ENCODE assay signal across 8 mouse cellular contexts in the genomic region with DNA sequence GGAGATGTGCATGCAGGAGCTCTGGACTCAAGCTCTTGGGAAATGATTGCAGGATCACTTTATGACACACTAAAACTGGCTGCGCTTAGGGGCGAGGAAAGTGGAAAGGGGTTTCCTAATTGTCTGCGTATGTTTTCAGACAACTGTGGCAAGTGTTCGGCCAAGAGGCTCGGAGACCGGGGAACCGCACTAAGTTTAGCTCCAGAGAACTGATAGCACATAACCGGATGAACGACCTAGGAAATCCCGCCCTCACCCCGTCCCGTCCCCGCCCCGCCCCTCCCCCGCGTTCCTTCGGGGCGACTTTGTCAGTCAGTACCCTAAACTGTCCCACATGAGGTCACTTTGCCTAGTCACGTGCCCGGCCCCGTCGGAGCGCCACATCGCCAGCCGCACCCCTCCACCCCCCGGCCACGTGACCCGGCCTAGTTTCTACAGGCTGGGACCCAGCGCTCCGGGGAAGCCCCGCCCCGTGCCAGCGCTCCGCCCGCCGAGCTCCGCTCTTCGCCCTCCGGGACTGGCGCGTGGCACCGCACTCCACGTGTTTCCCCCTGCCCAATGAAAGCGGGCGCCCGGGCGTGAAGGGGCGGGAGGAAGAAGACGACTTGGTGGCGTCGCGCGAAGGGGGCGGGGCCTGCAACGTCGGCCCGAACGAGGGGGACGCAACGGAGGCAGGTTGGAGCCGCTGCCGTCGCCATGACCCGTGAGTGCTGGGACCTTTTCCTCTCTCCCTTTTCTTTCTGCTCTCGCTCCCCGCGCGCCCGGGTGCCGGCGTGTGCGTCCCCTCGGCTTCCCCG. TPM values are rescaled to one million over a fixed set of nuclear protein-coding genes. Genes with fewer than 3 reads are reported as not detected.
DNase-seq lines count a peak whose midpoint lies in the region; ATAC-seq and TF ChIP-seq lines count a peak whose summit lies in the region.

A gene (plus strand): TSS at position 457 of the 797 bp plus-strand sequence.

- peaks cover 0 to 30% of the 10 kb centered on the region in 2 experiments; a peak in 2 of 4 replicates for H3K36me3 ChIP-seq in MEL (ENCODE audit: control insufficient read depth in 1 of 2, insufficient read depth in 2 of 2, low read length in 2 of 2)
- peaks cover 20% of the 10 kb centered on the region for H3K36me3 ChIP-seq in forebrain, postnatal 0 days (ENCODE audit: insufficient read depth)
- H3K36me3 ChIP-seq in lung, embryonic 15.5 days: peaks cover 19% of the 10 kb centered on the region

- TF ChIP-seq EP300 in MEL (IDR thresholded peaks at IDR 0.05; ENCODE audit: low read depth in 1 of 2, low read length in 2 of 2): 0 out of 4 replicates have a peak, but pooled peaks of 1 of the 2 experiments have one; percentile 21

- DNase-seq in MEL (ENCODE audit: low read depth, low spot score): peak; percentile 99
- peak; percentile 98 to 99 for DNase-seq in cerebellum, adult 2 months
- peak; percentile 99 for DNase-seq in forebrain, postnatal 0 days
- DNase-seq in heart, postnatal 4 days: peak; percentile 100
- peak; percentile 98 to 99 for DNase-seq in layer of hippocampus, adult 8-10 months (ENCODE audit: low spot score in 2 of 2)
- peak; percentile 100 for DNase-seq in ovary, adult 18-20 months (ENCODE audit: low spot score)
- peak; percentile 99 for DNase-seq in thymus, postnatal 0 days (ENCODE audit: low spot score)

- H3K4me3 ChIP-seq in MEL (ENCODE audit: control insufficient read depth in 1 of 2, insufficient read depth in 1 of 2, low read depth in 2 of 2, low read length in 2 of 2): peak within 1 kb of the TSS; percentile 82 to 89
- peak within 1 kb of the TSS; percentile 92 for H3K4me3 ChIP-seq in cerebellum, adult 2 months (replicated peaks; ENCODE audit: insufficient read depth, low read depth, low read length)
- H3K4me3 ChIP-seq in forebrain, postnatal 0 days (ENCODE audit: low read depth, low read length): peak within 1 kb of the TSS; percentile 91
- peak within 1 kb of the TSS; percentile 96 for H3K4me3 ChIP-seq in lung, embryonic 15.5 days

- TF ChIP-seq RAD21 in MEL (IDR thresholded peaks at IDR 0.05; ENCODE audit: low read depth, low read length): no peak

- H3K79me2 ChIP-seq in MEL (ENCODE audit: control insufficient read depth, insufficient read depth, low read length, poor library complexity): peaks cover 19% of the 10 kb centered on the region

- TF ChIP-seq POLR2A in MEL (IDR thresholded peaks at IDR 0.05; ENCODE audit: control insufficient read depth in 1 of 2, insufficient read depth in 1 of 2, low read depth in 1 of 2, low read length in 2 of 2, poor library complexity in 1 of 2): peak; percentile 90 to 91
- TF ChIP-seq POLR2A in cerebellum, adult 2 months (IDR thresholded peaks at IDR 0.05; ENCODE audit: borderline replicate concordance, insufficient read depth, low read length): peak; percentile 97

- H3K4me2 ChIP-seq in forebrain, postnatal 0 days (ENCODE audit: low read depth): peak within 1 kb of the TSS; percentile 81
- peak within 1 kb of the TSS; percentile 84 for H3K4me2 ChIP-seq in lung, embryonic 15.5 days

- WGBS in cerebellum, adult 2 months: 1% methylated on average over 74 of the region's 74 CpGs
- WGBS in forebrain, postnatal 0 days: 2% methylated on average over 67 of the region's 74 CpGs
- under 1% methylated on average over 55 of the region's 74 CpGs for WGBS in lung, embryonic 15.5 days

- peak within 1 kb of the TSS; percentile 90 for H3K27ac ChIP-seq in MEL (ENCODE audit: control insufficient read depth, low read depth, low read length)
- peak within 1 kb of the TSS; percentile 89 for H3K27ac ChIP-seq in cerebellum, adult 2 months (ENCODE audit: insufficient read depth, low read length)
- H3K27ac ChIP-seq in forebrain, postnatal 0 days (ENCODE audit: low read depth, low read length): peak within 1 kb of the TSS; percentile 97
- H3K27ac ChIP-seq in lung, embryonic 15.5 days: peak within 1 kb of the TSS; percentile 96

- H3K4me1 ChIP-seq in MEL (ENCODE audit: control insufficient read depth in 1 of 2, insufficient read depth in 2 of 2, low read length in 2 of 2): peaks cover 18 to 39% of the 10 kb centered on the region in 2 experiments
- no peaks in the 10 kb centered on the region for H3K4me1 ChIP-seq in cerebellum, adult 2 months (ENCODE audit: control insufficient read depth, insufficient read depth, low read length)
- H3K4me1 ChIP-seq in forebrain, postnatal 0 days (ENCODE audit: insufficient read depth): peaks cover 5% of the 10 kb centered on the region; the same call in 1 of the 2 replicates
- peaks cover 24% of the 10 kb centered on the region for H3K4me1 ChIP-seq in lung, embryonic 15.5 days

- H3K9me3 ChIP-seq in MEL (replicated peaks; ENCODE audit: insufficient read depth, low read length): no peaks in the 10 kb centered on the region
- H3K9me3 ChIP-seq in forebrain, postnatal 0 days (ENCODE audit: low read length): no peaks in the 10 kb centered on the region
- no peaks in the 10 kb centered on the region for H3K9me3 ChIP-seq in lung, embryonic 15.5 days

- peak; percentile 99 for ATAC-seq in forebrain, postnatal 0 days
- peak; percentile 98 for ATAC-seq in lung, embryonic 15.5 days (ENCODE audit: borderline replicate concordance, extremely low read depth, low FRiP score, low TSS enrichment)

- peak within 1 kb of the TSS; percentile 84 for H3K9ac ChIP-seq in MEL (ENCODE audit: control insufficient read depth, low read depth, low read length, poor library complexity, severe bottlenecking)
- H3K9ac ChIP-seq in forebrain, postnatal 0 days: peak within 1 kb of the TSS; percentile 85
- peak within 1 kb of the TSS; percentile 96 for H3K9ac ChIP-seq in lung, embryonic 15.5 days

- H3K27me3 ChIP-seq in MEL (ENCODE audit: control insufficient read depth in 1 of 2, insufficient read depth in 2 of 2, low read length in 2 of 2): no peaks in the 10 kb centered on the region
- no peaks in the 10 kb centered on the region for H3K27me3 ChIP-seq in cerebellum, adult 2 months (ENCODE audit: control insufficient read depth, insufficient read depth, low read length)
- H3K27me3 ChIP-seq in forebrain, postnatal 0 days (ENCODE audit: insufficient read depth, low read length): no peaks in the 10 kb centered on the region
- H3K27me3 ChIP-seq in lung, embryonic 15.5 days: no peaks in the 10 kb centered on the region

- no peak for TF ChIP-seq CTCF in MEL (IDR thresholded peaks at IDR 0.05 in 2 of 3, conservative IDR thresholded peaks at IDR 0.05 in 1 of 3; ENCODE audit: control insufficient read depth in 1 of 3, insufficient read depth in 1 of 3, low read depth in 2 of 3, low read length in 3 of 3, poor library complexity in 1 of 3, severe bottlenecking in 1 of 3)
- no peak for TF ChIP-seq CTCF in cerebellum, adult 2 months (IDR thresholded peaks at IDR 0.05; ENCODE audit: borderline replicate concordance, insufficient read depth, low read depth, low read length)
- TF ChIP-seq CTCF in forebrain, postnatal 0 days (IDR thresholded peaks at IDR 0.05; ENCODE audit: low read depth): no peak; the same call in 1 of the 2 replicates

TF ChIP-seq in MEL, 35 proteins besides CTCF, POLR2A, EP300 and RAD21 (continues in another document):
- TF ChIP-seq ELF1 (IDR thresholded peaks at IDR 0.05; ENCODE audit: low read depth, low read length) (0 out of 2 replicates have a peak, but pooled peaks have one; percentile 10), NRF1 (IDR thresholded peaks at IDR 0.05; ENCODE audit: insufficient read depth, low read depth, low read length, poor library complexity, severe bottlenecking) (no peak), E2F4 (IDR thresholded peaks at IDR 0.05; ENCODE audit: borderline replicate concordance, low read depth, low read length) (no peak), RCOR1 (IDR thresholded peaks at IDR 0.05; ENCODE audit: low read depth, low read length) (no peak), CHD2 (IDR thresholded peaks at IDR 0.05; ENCODE audit: low read length) (no peak), TCF12 (IDR thresholded peaks at IDR 0.05; ENCODE audit: low read depth, low read length) (0 out of 2 replicates have a peak, but pooled peaks have one; percentile 16), TBP (IDR thresholded peaks at IDR 0.05; ENCODE audit: low read depth, low read length) (0 out of 2 replicates have a peak, but pooled peaks have one; percentile 50), GABPA (IDR thresholded peaks at IDR 0.05; ENCODE audit: low read depth, low read length) (no peak), USF2 (IDR thresholded peaks at IDR 0.05; ENCODE audit: borderline replicate concordance in 1 of 2, insufficient read depth in 1 of 2, low read depth in 1 of 2, low read length in 2 of 2) (peak; percentile 89 to 97), MAZ (IDR thresholded peaks at IDR 0.05; ENCODE audit: low read depth, low read length) (no peak), GATA1 (IDR thresholded peaks at IDR 0.05; ENCODE audit: low read depth, low read length) (no peak), MAFK (IDR thresholded peaks at IDR 0.05; ENCODE audit: borderline replicate concordance, low read depth, low read length) (no peak), POLR2AphosphoS5 (IDR thresholded peaks at IDR 0.05; ENCODE audit: borderline replicate concordance, low read depth, low read length) (no peak), MYB (IDR thresholded peaks at IDR 0.05; ENCODE audit: low read depth, low read length) (no peak), MYC (IDR thresholded peaks at IDR 0.05; ENCODE audit: low read depth, low read length) (peak; percentile 33; the same call in 1 of the 2 replicates), SMC3 (IDR thresholded peaks at IDR 0.05; ENCODE audit: low read depth, low read length) (no peak), HCFC1 (IDR thresholded peaks at IDR 0.05; ENCODE audit: low read depth, low read length) (peak; percentile 73), ZMIZ1 (IDR thresholded peaks at IDR 0.05; ENCODE audit: low read depth, low read length) (peak; percentile 76), USF1 (IDR thresholded peaks at IDR 0.05; ENCODE audit: low read depth, low read length) (peak; percentile 99), CHD1 (IDR thresholded peaks at IDR 0.05; ENCODE audit: low read depth, low read length) (no peak), ZKSCAN1 (IDR thresholded peaks at IDR 0.05; ENCODE audit: low read depth, low read length) (no peak)

RNA-seq across cellular contexts. Expression of the gene that starts here (rescaled TPM):
- 352 and 370 TPM in 2 replicates for total RNA-seq in MEL (2012; rRNA removed)
- polyA plus RNA-seq in MEL (2012; ENCODE audit: insufficient read depth in 1 of 2, insufficient read length in 2 of 2, low read depth in 1 of 2, low replicate concordance in 2 of 2, missing spikeins in 1 of 2): 100 to 1,000 TPM in 1 of 2 experiments, not detected in 1; 469 TPM
- polyA plus RNA-seq in cerebellum, adult 2 months (2012; rRNA removed): 282 and 303 TPM in 2 replicates
- 323 and 378 TPM in 2 replicates for total RNA-seq in forebrain, postnatal 0 days (2014; rRNA removed)
- 303 and 370 TPM in 2 replicates for polyA plus RNA-seq in forebrain, postnatal 0 days (2015; fragmentation: Nextera tagmentation; extraction: Ambion mirVana)
- total RNA-seq in heart, postnatal 4 days (2021): 100 to 1,000 TPM; 350 to 387 TPM
- total RNA-seq in layer of hippocampus, adult 8-10 months (2022): 100 to 1,000 TPM; 111 to 162 (median 132) TPM
- polyA plus RNA-seq in lung, embryonic 15.5 days (2015; fragmentation: Nextera tagmentation; extraction: Ambion mirVana): 430 and 452 TPM in 2 replicates
- 522 and 560 TPM in 2 replicates for polyA plus RNA-seq in thymus, postnatal 0 days (2015; fragmentation: Nextera tagmentation; extraction: Ambion mirVana)

Comparison
In these comparisons a context has a peak if more than half of its experiments do, and no peak if none do; other contexts are left out.
1. Peak in every context shown above with its lines: DNase-seq, ATAC-seq, H3K4me3 ChIP-seq and H3K27ac ChIP-seq.